Mouse (Mus musculus) intestine, embryonic 14.5 days (tissue): ENCODE data around the gene Olfr1385. TPM values are rescaled to one million over a fixed set of nuclear protein-coding genes. Genes with fewer than 3 reads are reported as not detected.
"Not testable (repeated sequence)": the region's sequence is repeated elsewhere in the genome, so short reads cannot be mapped to it uniquely, and the experiment has no call there.

Experiments used
- ATAC-seq: fragments of 200-750 bp; cut with Nextera tagmentation; replicated peaks from 2 replicates; pipeline ENCODE4 v1.8.0; 2017; ENCODE audit warnings: low read depth, moderate number of reproducible peaks, moderate TSS enrichment, moderate library complexity; ENCODE audit not compliant: low FRiP score, low TSS enrichment
- DNase-seq: peaks from one replicate; pipeline ENCODE4 v3.0.0-alpha.2; 2018; ENCODE audit warnings: low spot score
- H3K27ac ChIP-seq: fragments of 300-500 bp; sonication (generic); 2 replicates; pipeline ENCODE4 v1.5.1; 2014; ENCODE audit warnings: low read depth, mild to moderate bottlenecking, control low read depth
- H3K27me3 ChIP-seq: fragments of 300-500 bp; sonication (generic); replicated peaks from 2 replicates; pipeline ENCODE4 v1.6.1; 2014; ENCODE audit warnings: low read length, control low read depth; ENCODE audit not compliant: control insufficient read depth, insufficient read depth
- H3K36me3 ChIP-seq: fragments of 300-500 bp; sonication (generic); 2 replicates; pipeline ENCODE4 v1.6.1; 2014; ENCODE audit warnings: low read length, control low read depth; ENCODE audit not compliant: control insufficient read depth, insufficient read depth
- H3K4me1 ChIP-seq: fragments of 300-500 bp; sonication (generic); replicated peaks from 2 replicates; pipeline ENCODE4 v1.6.1; 2014; ENCODE audit warnings: low read length, control low read depth, mixed read lengths; ENCODE audit not compliant: control insufficient read depth, insufficient read depth
- H3K4me2 ChIP-seq: fragments of 300-500 bp; sonication (generic); 2 replicates; pipeline ENCODE4 v1.6.1; 2014; ENCODE audit warnings: low read length
- H3K4me3 ChIP-seq: fragments of 300-500 bp; sonication (generic); 2 replicates; pipeline ENCODE4 v1.5.1; 2014; ENCODE audit warnings: low read depth, low read length, control low read depth, mixed read lengths
- H3K9ac ChIP-seq: fragments of 300-500 bp; sonication (generic); 2 replicates; pipeline ENCODE4 v1.6.1; 2014; ENCODE audit warnings: mild to moderate bottlenecking, low read length
- H3K9me3 ChIP-seq: fragments of 300-500 bp; sonication (generic); 2 replicates; pipeline ENCODE4 v1.6.1; 2016; ENCODE audit warnings: low read length, control low read depth; ENCODE audit not compliant: control insufficient read depth
- WGBS: fragments of 180-500 bp; shearing (Covaris S2); extraction: QIAGEN DNeasy Blood & Tissue Kit; methylation state at CpG from one replicate; pipeline ENCODE4 v1.1.7; 2014; 5-methylcytosine and 5-hydroxymethylcytosine counted together
- polyA plus RNA-seq: library from polyadenylated mRNA; unstranded; fragments of >200 nt; fragmentation: Nextera tagmentation; extraction: Ambion mirVana; gene quantifications from 2 replicates; pipeline ENCODE4 v1.2.1, GENCODE M21; 2014

Gene Olfr1385
- polyA plus RNA-seq: not detected in 2 replicates

DNA sequence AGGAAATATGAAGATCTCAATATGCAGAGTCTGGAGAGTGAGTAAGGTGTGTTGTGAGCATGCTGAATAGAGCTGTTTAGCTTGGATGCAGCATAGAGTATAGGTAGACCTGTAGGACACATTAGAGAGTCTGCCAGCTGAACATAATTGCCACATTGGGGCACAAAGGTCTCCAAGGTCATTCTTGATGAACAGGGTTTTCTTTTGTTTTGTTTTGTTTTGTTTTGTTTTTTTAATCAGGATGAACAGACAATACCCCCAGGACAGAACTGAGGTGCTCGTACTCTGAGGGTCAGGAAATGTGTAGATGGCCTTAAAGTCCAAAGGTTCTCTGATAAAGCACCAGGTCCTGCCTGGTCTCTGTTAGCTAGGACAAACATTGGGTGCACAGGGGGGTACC, at the start of gene Olfr1385:
Olfr1385 (plus strand) TSS at position 301 of the 400 bp plus-strand sequence.
- 72% methylated on average over 1 of the region's 1 CpGs for WGBS
- H3K27me3 ChIP-seq, H3K4me1 ChIP-seq, H3K27ac ChIP-seq, ATAC-seq, H3K4me3 ChIP-seq, H3K9me3 ChIP-seq, DNase-seq, H3K9ac ChIP-seq, H3K36me3 ChIP-seq, H3K4me2 ChIP-seq: not testable (repeated sequence)

DNA sequence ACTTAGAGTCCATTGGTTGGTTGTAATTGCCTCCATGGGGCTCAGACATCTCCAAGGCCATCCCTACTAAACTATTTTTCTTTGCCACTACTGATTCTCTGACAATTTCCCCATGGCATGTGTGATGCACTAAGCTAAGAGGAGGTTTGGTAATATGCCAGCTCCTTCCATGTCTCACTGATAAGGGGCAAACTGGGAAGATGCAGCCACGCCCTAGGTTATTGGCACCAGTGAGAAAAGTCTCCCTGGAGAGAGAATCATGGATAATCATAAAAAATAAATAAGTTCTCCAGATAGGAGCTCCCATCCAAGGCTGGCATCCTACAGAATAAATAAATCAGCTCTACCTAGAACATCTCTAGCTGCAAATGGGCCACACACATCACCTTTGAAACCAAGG, 33.8 kb upstream of the Olfr1385 start, which contains the start of gene Olfr1387:
Olfr1387 (plus strand) TSS at position 301 of the 400 bp plus-strand sequence.
- no peaks in the 10 kb centered on the region for H3K27me3 ChIP-seq
- ATAC-seq (no peak), DNase-seq (no peak)
- 75% methylated on average over 1 of the region's 1 CpGs for WGBS
- H3K36me3 ChIP-seq: no peaks in the 10 kb centered on the region
- H3K4me3 ChIP-seq: no peak within 1 kb of the TSS
- no peak within 1 kb of the TSS for H3K4me2 ChIP-seq
- no peaks in the 10 kb centered on the region for H3K4me1 ChIP-seq
- no peak within 1 kb of the TSS for H3K27ac ChIP-seq
- no peak within 1 kb of the TSS for H3K9ac ChIP-seq
- H3K9me3 ChIP-seq: no peaks in the 10 kb centered on the region

DNA sequence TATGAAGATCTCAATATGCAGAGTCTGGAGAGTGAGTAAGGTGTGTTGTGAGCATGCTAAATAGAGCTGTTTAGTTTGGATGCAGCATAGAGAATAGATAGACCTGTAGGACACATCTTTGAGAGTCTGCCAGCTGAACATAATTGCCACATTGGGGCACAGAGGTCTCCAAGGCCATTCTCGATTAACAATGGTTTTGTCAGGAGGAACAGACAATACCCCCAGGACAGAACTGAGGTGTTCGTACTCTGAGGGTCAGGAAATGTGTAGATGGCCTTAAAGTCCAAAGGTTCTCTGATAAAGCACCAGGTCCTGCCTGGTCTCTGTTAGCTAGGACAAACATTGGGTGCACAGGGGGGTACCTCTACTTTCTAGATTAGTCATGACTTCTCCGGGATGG, 24.1 kb upstream of the Olfr1385 start, which contains the start of gene Olfr1386:
Olfr1386 (plus strand) TSS at position 301 of the 400 bp plus-strand sequence.
- not testable (repeated sequence) for H3K4me2 ChIP-seq, H3K36me3 ChIP-seq, H3K27me3 ChIP-seq, H3K4me3 ChIP-seq, H3K27ac ChIP-seq, H3K9ac ChIP-seq, DNase-seq, H3K4me1 ChIP-seq, ATAC-seq, H3K9me3 ChIP-seq
- 71% methylated on average over 2 of the region's 3 CpGs for WGBS

DNA sequence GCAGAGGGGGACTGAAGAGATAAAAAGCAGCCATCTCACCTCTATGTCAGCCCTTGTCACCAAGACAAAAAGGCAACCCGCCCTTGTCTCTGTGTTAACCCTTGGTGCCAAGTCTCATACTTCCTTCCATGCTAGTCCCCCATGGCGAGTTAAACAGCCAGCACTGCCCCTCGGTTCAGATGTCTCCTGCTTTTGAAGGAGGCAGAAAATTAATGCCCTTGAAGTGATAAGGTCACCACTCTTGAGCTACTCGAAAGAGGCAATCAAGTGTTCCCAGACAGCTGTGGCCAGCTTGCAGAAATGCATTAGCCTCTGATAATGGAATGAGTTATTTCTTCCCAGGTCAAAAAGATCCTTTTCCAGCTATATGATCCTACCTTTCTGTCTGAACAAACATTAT, 2.9 kb upstream of the Olfr1385 start:
- no peak overlapping the region for H3K4me3 ChIP-seq
- no peak for ATAC-seq
- H3K36me3 ChIP-seq: no peaks in the 10 kb centered on the region
- no peak overlapping the region for H3K9ac ChIP-seq
- H3K4me2 ChIP-seq: no peak overlapping the region
- no peak overlapping the region for H3K27ac ChIP-seq
- WGBS: 41% methylated on average over 4 of the region's 4 CpGs
- no peak for DNase-seq
- no peaks in the 10 kb centered on the region for H3K27me3 ChIP-seq
- H3K9me3 ChIP-seq: no peaks in the 10 kb centered on the region
- H3K4me1 ChIP-seq: no peaks in the 10 kb centered on the region

DNA sequence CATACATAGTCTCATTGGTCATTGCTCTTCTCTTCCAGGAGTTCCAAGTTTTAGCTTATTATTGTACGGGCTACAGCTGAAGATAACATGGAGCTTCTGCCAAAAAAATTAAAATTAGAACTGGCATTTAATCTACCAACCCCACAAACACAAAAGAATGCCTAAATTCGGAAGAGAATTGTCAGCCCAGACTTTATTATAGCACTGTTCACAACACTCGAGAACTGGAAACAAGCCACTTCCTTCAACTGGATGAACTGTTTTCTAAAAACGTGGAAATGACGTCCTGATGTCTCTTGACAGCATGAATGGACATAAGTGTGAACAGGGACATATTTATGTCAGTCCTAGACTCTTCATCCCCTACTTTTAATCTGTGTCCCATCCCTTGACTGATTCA, 29.2 kb downstream of the Olfr1385 start:
- no peaks in the 10 kb centered on the region for H3K4me1 ChIP-seq

DNA sequence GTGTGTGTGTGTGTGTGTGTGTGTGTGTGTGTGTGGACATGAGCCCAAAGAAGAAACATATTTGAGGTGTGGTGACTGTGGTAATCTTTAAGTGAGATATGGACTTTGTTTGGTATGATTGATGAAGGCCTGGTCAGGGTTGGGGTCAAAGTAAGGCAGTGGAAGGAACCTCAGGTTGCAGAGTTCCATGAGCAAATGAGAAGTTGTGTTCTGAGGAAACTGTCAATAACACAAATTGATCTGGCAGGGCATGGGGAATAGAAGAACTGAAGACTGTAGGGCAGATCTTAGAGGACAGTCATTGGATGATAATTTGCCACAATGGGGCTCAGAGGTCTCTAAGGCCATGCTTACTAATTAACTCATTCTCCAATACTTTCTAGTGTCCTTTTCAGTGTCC, 30.5 kb downstream of the Olfr1385 start, which contains the start of gene Olfr1383:
Olfr1383 (plus strand) TSS at position 301 of the 400 bp plus-strand sequence.
- H3K4me3 ChIP-seq: no peak within 1 kb of the TSS
- H3K4me1 ChIP-seq: no peaks in the 10 kb centered on the region
- H3K27me3 ChIP-seq: no peaks in the 10 kb centered on the region
- no peaks in the 10 kb centered on the region for H3K36me3 ChIP-seq
- H3K9me3 ChIP-seq: no peaks in the 10 kb centered on the region
- no peak within 1 kb of the TSS for H3K27ac ChIP-seq
- ATAC-seq (no peak), DNase-seq (no peak)
- H3K9ac ChIP-seq: no peak within 1 kb of the TSS
- no peak within 1 kb of the TSS for H3K4me2 ChIP-seq

More for the DNA sequence above, 29.2 kb downstream of the Olfr1385 start:
- ATAC-seq: no peak
- H3K9ac ChIP-seq: no peak overlapping the region
- H3K27ac ChIP-seq: no peak overlapping the region
- no peaks in the 10 kb centered on the region for H3K27me3 ChIP-seq
- WGBS: 76% methylated on average over 5 of the region's 5 CpGs
- H3K4me3 ChIP-seq: no peak overlapping the region
- no peaks in the 10 kb centered on the region for H3K9me3 ChIP-seq
- no peak overlapping the region for H3K4me2 ChIP-seq
- H3K36me3 ChIP-seq: no peaks in the 10 kb centered on the region
- no peak for DNase-seq

DNA sequence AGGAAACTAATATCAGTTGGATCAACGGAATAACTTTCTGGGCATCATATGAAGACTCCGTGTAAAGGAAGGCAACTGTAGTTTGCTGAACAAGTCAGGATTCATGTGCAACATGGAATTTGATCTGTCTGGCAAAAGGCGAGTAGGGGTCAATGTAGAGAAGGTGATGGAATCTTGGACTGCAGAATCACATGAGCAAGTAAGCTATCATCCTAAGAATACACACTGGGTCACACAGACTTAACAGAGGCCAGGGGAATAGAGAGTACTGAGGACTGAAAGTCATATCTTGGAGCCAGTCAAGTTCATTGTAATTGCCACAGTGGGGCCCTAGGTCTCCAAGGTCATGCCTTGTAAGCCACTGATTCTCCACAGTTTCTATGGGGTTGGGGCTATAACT, 39.1 kb downstream of the Olfr1385 start, which contains the start of gene Olfr1382:
Olfr1382 (plus strand) TSS at position 301 of the 400 bp plus-strand sequence.
- Histone ChIP-seq H3K27ac (no peak within 1 kb of the TSS), H3K4me1 (no peaks in the 10 kb centered on the region), H3K36me3 (no peaks in the 10 kb centered on the region), H3K9ac (no peak within 1 kb of the TSS), H3K9me3 (no peaks in the 10 kb centered on the region), H3K27me3 (no peaks in the 10 kb centered on the region), H3K4me3 (no peak within 1 kb of the TSS), H3K4me2 (no peak within 1 kb of the TSS)
- DNase-seq: no peak
- ATAC-seq: no peak
- 88% methylated on average over 3 of the region's 3 CpGs for WGBS

DNA sequence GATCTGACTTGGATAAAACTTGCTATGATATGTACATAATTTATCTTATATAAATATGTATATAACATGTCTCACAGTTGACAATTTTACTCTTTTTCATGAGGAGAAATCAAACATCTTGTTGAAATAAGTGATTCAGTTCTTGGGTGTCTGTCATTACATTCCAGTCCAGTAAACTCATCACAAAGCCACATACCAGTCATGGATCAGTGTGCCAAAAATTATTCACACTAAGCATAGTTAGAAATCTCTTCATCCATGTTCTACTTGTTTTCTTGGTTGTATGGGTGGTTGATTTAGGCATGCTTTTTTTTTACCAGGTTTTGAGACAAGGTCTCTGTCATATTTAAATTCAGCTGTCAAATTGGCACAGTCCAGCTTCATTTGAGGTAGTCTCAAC, 43.9 kb downstream of the Olfr1385 start:
- no peak overlapping the region for H3K27ac ChIP-seq
- no peaks in the 10 kb centered on the region for H3K9me3 ChIP-seq
- H3K4me1 ChIP-seq: no peaks in the 10 kb centered on the region
- H3K4me2 ChIP-seq: no peak overlapping the region
- H3K9ac ChIP-seq: no peak overlapping the region
- no peak overlapping the region for H3K4me3 ChIP-seq
- no peaks in the 10 kb centered on the region for H3K27me3 ChIP-seq
- ATAC-seq (no peak), DNase-seq (no peak)
- no peaks in the 10 kb centered on the region for H3K36me3 ChIP-seq

DNA sequence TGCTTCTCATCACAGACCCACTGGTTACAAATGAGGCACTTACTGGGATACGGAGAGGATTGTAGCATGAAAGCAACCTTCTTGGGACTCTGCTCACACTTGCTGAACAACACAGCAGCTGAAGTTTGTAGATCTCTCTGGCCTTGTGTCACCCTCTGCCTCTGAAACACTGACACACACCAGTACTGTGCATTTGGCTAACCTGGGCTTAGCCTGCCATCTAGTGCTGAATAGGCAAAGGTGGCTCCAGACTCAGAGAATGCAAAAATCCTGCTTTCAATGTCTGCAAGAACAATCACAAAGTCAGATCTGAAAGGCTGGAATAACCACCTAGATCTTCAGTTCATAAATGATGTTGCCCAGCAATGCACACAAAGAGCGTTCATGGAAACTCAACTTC, 47.8 kb downstream of the Olfr1385 start:
- H3K4me2 ChIP-seq, H3K9me3 ChIP-seq, H3K36me3 ChIP-seq, ATAC-seq, H3K4me1 ChIP-seq, H3K27ac ChIP-seq, H3K4me3 ChIP-seq, H3K9ac ChIP-seq, H3K27me3 ChIP-seq, DNase-seq: not testable (repeated sequence)
- WGBS: 82% methylated on average over 2 of the region's 2 CpGs
